Comparison of ENCODE assay signal across 8 mouse cellular contexts in genomic region chr17:24960135-24960851, GRCm38 (mm10). TPM values are rescaled to one million over a fixed set of nuclear protein-coding genes. Genes with fewer than 3 reads are reported as not detected.
DNase-seq lines count a peak whose midpoint lies in the region; ATAC-seq lines count a peak whose summit lies in the region.

TSS of gene Jpt2 (minus strand) at chr17:24960689.

- H3K9ac ChIP-seq in embryonic facial prominence, embryonic 11.5 days (replicated peaks; ENCODE audit: low read length), result peak within 1 kb of the TSS; percentile 94
- peak within 1 kb of the TSS; percentile 92 for H3K9ac ChIP-seq in limb, embryonic 12.5 days (replicated peaks)
- peak within 1 kb of the TSS; percentile 82 for H3K9ac ChIP-seq in midbrain, embryonic 14.5 days (replicated peaks; ENCODE audit: low read length)

- peak within 1 kb of the TSS; percentile 60 for H3K4me2 ChIP-seq in embryonic facial prominence, embryonic 11.5 days (ENCODE audit: low read depth, low read length)
- H3K4me2 ChIP-seq in limb, embryonic 12.5 days, result peak within 1 kb of the TSS; percentile 80
- peak within 1 kb of the TSS; percentile 77 for H3K4me2 ChIP-seq in midbrain, embryonic 14.5 days (ENCODE audit: low read length)

- peak within 1 kb of the TSS; percentile 78 for H3K4me3 ChIP-seq in embryonic facial prominence, embryonic 11.5 days (ENCODE audit: low read depth, low read length)
- peak within 1 kb of the TSS; percentile 83 for H3K4me3 ChIP-seq in limb, embryonic 12.5 days (replicated peaks)
- peak within 1 kb of the TSS; percentile 81 for H3K4me3 ChIP-seq in midbrain, embryonic 14.5 days (replicated peaks; ENCODE audit: low read depth, low read length)

- peak within 1 kb of the TSS; percentile 76 for H3K27ac ChIP-seq in embryonic facial prominence, embryonic 11.5 days (replicated peaks; ENCODE audit: low read depth, low read length)
- peak within 1 kb of the TSS; percentile 93 for H3K27ac ChIP-seq in limb, embryonic 12.5 days
- H3K27ac ChIP-seq in midbrain, embryonic 14.5 days (replicated peaks; ENCODE audit: low read depth, low read length), result peak within 1 kb of the TSS; percentile 87

- peaks cover 12% of the 10 kb centered on the region for H3K36me3 ChIP-seq in embryonic facial prominence, embryonic 11.5 days (replicated peaks; ENCODE audit: control insufficient read depth, insufficient read depth, low read depth, low read length)
- H3K36me3 ChIP-seq in limb, embryonic 12.5 days, result peaks cover 59% of the 10 kb centered on the region
- H3K36me3 ChIP-seq in midbrain, embryonic 14.5 days (ENCODE audit: control insufficient read depth, insufficient read depth, low read length), result peaks cover 43% of the 10 kb centered on the region

- 0 out of 2 replicates have a peak, but pooled peaks cover 2% of the 10 kb centered on the region for H3K4me1 ChIP-seq in embryonic facial prominence, embryonic 11.5 days (ENCODE audit: control insufficient read depth, insufficient read depth, low read length)
- peaks cover 9% of the 10 kb centered on the region for H3K4me1 ChIP-seq in limb, embryonic 12.5 days (replicated peaks)
- H3K4me1 ChIP-seq in midbrain, embryonic 14.5 days (ENCODE audit: control insufficient read depth, insufficient read depth, low read length), result peaks cover 13% of the 10 kb centered on the region

- H3K27me3 ChIP-seq in embryonic facial prominence, embryonic 11.5 days (ENCODE audit: control insufficient read depth, insufficient read depth, low read length), result no peaks in the 10 kb centered on the region
- H3K27me3 ChIP-seq in limb, embryonic 12.5 days, result no peaks in the 10 kb centered on the region
- no peaks in the 10 kb centered on the region for H3K27me3 ChIP-seq in midbrain, embryonic 14.5 days (ENCODE audit: control insufficient read depth, insufficient read depth, low read length)

- H3K9me3 ChIP-seq in embryonic facial prominence, embryonic 11.5 days (replicated peaks; ENCODE audit: control insufficient read depth, low read length), result no peaks in the 10 kb centered on the region
- no peaks in the 10 kb centered on the region for H3K9me3 ChIP-seq in limb, embryonic 12.5 days
- no peaks in the 10 kb centered on the region for H3K9me3 ChIP-seq in midbrain, embryonic 14.5 days (ENCODE audit: control insufficient read depth, low read length)

- ATAC-seq in embryonic facial prominence, embryonic 11.5 days (replicated peaks; ENCODE audit: insufficient number of reproducible peaks, low FRiP score, low TSS enrichment, low read depth), result peak; percentile 100
- ATAC-seq in granulocyte monocyte progenitor cell, adult 5-6 weeks (replicated peaks; ENCODE audit: poor library complexity, severe bottlenecking), result peak; percentile 98
- ATAC-seq in limb, embryonic 12.5 days (ENCODE audit: insufficient number of reproducible peaks, insufficient read depth, low FRiP score, low TSS enrichment, low read depth), result peak; percentile 100
- peak; percentile 100 for ATAC-seq in midbrain, embryonic 14.5 days (ENCODE audit: low FRiP score, low TSS enrichment)

- under 1% methylated on average over 51 of the region's 59 CpGs for WGBS in embryonic facial prominence, embryonic 11.5 days
- under 1% methylated on average over 58 of the region's 59 CpGs for WGBS in limb, embryonic 12.5 days
- WGBS in midbrain, embryonic 14.5 days, result under 1% methylated on average over 59 of the region's 59 CpGs

- DNase-seq in 3T3-L1 (ENCODE audit: low read depth, low spot score), result peak; percentile 99
- peak; percentile 99 for DNase-seq in adrenal gland, postnatal 25 days
- DNase-seq in embryonic facial prominence, embryonic 11.5 days (ENCODE audit: low spot score), result peak; percentile 99
- DNase-seq in kidney, adult 8-10 months, result peak; percentile 98 to 99
- peak; percentile 99 for DNase-seq in midbrain, embryonic 14.5 days
- DNase-seq in spleen, adult 12 weeks (ENCODE audit: low spot score), result peak; percentile 93

RNA-seq across cellular contexts. Expression of gene Jpt2, which starts in this region (rescaled TPM):
- 27.0 and 33.1 TPM in 2 replicates for total RNA-seq in adrenal gland, postnatal 25 days (2021)
- 245 and 249 TPM in 2 replicates for polyA plus RNA-seq in embryonic facial prominence, embryonic 11.5 days (2014; fragmentation: Nextera tagmentation; extraction: Ambion mirVana)
- total RNA-seq in granulocyte monocyte progenitor cell, adult 5-6 weeks (2014; fragmentation: Nextera tagmentation), result 109 and 130 TPM in 2 replicates
- 104 and 114 TPM in 2 replicates for total RNA-seq in granulocyte monocyte progenitor cell, adult 5-6 weeks (2017)
- 265 and 277 TPM in 2 replicates for polyA plus RNA-seq in limb, embryonic 12.5 days (2016; fragmentation: Nextera tagmentation; extraction: Ambion mirVana)
- 66.9 and 71.0 TPM in 2 replicates for polyA plus RNA-seq in midbrain, embryonic 14.5 days (2014; fragmentation: Nextera tagmentation; extraction: Ambion mirVana)

Comparison
In these comparisons a context has a peak if more than half of its experiments do, and no peak if none do; other contexts are left out.
1. Peak in every context shown above with its lines: DNase-seq, ATAC-seq, H3K4me3 ChIP-seq and H3K27ac ChIP-seq.